Mouse (Mus musculus) liver, embryonic 11.5 days (tissue): Measurements from ENCODE around the gene Sdhb. TPM values are rescaled to one million over a fixed set of nuclear protein-coding genes. Genes with fewer than 3 reads are reported as not detected.

Experiments
- ATAC-seq: fragments of 200-750 bp; cut with Nextera tagmentation; replicated peaks from 2 replicates; pipeline ENCODE4 v1.8.0; 2017; ENCODE audit warnings: moderate number of reproducible peaks, mild to moderate bottlenecking, moderate TSS enrichment, moderate library complexity; ENCODE audit not compliant: low FRiP score
- DNase-seq: peaks from one replicate; pipeline ENCODE4 v3.0.0-alpha.2; 2017; ENCODE audit warnings: low spot score
- H3K27ac ChIP-seq: fragments of 300-500 bp; sonication (generic); 2 replicates; pipeline ENCODE4 v1.5.1; 2014; ENCODE audit warnings: mild to moderate bottlenecking, low read depth, low read length, control low read depth
- H3K27me3 ChIP-seq: fragments of 300-500 bp; sonication (generic); replicated peaks from 2 replicates; pipeline ENCODE4 v1.6.1; 2014; ENCODE audit warnings: low read length, mixed read lengths; ENCODE audit not compliant: control insufficient read depth, insufficient read depth
- H3K36me3 ChIP-seq: fragments of 300-500 bp; sonication (generic); 2 replicates; pipeline ENCODE4 v1.6.1; 2014; ENCODE audit warnings: mild to moderate bottlenecking, low read length, moderate library complexity, mixed read lengths; ENCODE audit not compliant: control insufficient read depth, insufficient read depth
- H3K4me1 ChIP-seq: fragments of 300-500 bp; sonication (generic); replicated peaks from 2 replicates; pipeline ENCODE4 v1.6.1; 2014; ENCODE audit warnings: low read length, mixed read lengths; ENCODE audit not compliant: control insufficient read depth, insufficient read depth
- H3K4me2 ChIP-seq: fragments of 300-500 bp; sonication (generic); 2 replicates; pipeline ENCODE4 v1.6.1; 2014; ENCODE audit warnings: mild to moderate bottlenecking, control low read depth, moderate library complexity
- H3K4me3 ChIP-seq: fragments of 300-500 bp; sonication (generic); 2 replicates; pipeline ENCODE4 v1.5.1; 2014; ENCODE audit warnings: low read depth, low read length, control low read depth
- H3K9ac ChIP-seq: fragments of 300-500 bp; sonication (generic); 2 replicates; pipeline ENCODE4 v1.6.1; 2014; ENCODE audit warnings: low read depth, low read length, control low read depth
- H3K9me3 ChIP-seq: fragments of 300-500 bp; sonication (generic); 2 replicates; pipeline ENCODE4 v1.6.1; 2016; ENCODE audit warnings: low read length, inconsistent platforms, mixed read lengths; ENCODE audit not compliant: control insufficient read depth
- WGBS: fragments of 180-500 bp; shearing (Covaris S2); extraction: QIAGEN DNeasy Blood & Tissue Kit; methylation state at CpG from one replicate; pipeline ENCODE4 v1.1.7; 2014; 5-methylcytosine and 5-hydroxymethylcytosine counted together
- polyA plus RNA-seq: library from polyadenylated mRNA; unstranded; fragments of >200 nt; fragmentation: Nextera tagmentation; extraction: Ambion mirVana; gene quantifications from 2 replicates; pipeline ENCODE4 v1.2.1, GENCODE M21; 2014

Gene Sdhb
- polyA plus RNA-seq, 1 experiment from 2014 or later, result 339 TPM

DNA sequence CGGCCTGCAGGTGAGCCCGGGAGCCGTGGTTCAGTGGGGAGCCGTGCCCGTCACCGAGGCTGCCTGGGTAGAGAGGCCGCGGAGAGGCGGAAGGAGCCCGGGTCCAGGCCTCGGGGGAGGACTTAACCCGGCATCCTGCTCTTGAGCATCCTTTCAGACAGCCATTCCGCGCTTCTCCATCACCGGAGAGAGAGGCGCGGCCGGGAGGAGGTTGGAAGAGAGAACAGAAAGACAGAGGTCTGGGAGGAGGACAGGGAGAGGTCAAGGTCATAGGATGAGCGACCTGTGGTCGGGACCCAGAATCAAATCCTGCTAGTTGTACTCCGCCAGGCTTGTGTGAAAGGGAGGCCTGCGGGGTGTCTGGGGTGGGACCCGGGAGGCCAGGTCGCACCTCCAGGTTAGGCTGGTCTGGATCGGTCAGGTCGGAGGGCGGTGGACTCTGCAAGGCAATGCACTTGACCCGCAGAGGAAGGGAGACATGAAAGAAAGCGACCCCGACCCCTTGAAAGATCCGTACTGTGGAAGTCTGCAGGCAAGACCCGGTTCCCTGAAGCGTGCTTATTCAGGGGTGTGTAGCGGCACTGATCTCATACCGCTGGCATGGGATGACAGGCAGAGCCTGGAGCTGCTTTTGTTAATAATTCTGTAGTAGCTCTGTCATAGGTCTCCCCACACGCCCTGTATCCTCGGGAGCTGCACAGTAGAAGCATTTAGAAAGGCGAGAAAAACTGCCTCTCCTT, 634 bp downstream of the Sdhb start:
- Histone ChIP-seq H3K9ac (peak overlapping the region; percentile 92), H3K4me2 (peak overlapping the region; percentile 70), H3K4me3 (peak overlapping the region; percentile 92), H3K27me3 (0 out of 2 replicates have a peak, but pooled peaks cover 4% of the 10 kb centered on the region), H3K27ac (peak overlapping the region; percentile 67; the same call in 1 of the 2 replicates), H3K9me3 (no peaks in the 10 kb centered on the region), H3K36me3 (peaks cover 2% of the 10 kb centered on the region; the same call in 1 of the 2 replicates), H3K4me1 (peaks cover 23% of the 10 kb centered on the region)
- WGBS, result 1% methylated on average over 38 of the region's 38 CpGs
- ATAC-seq (peak; percentile 10; the same call in 1 of the 2 replicates), DNase-seq (peak; percentile 59)

DNA sequence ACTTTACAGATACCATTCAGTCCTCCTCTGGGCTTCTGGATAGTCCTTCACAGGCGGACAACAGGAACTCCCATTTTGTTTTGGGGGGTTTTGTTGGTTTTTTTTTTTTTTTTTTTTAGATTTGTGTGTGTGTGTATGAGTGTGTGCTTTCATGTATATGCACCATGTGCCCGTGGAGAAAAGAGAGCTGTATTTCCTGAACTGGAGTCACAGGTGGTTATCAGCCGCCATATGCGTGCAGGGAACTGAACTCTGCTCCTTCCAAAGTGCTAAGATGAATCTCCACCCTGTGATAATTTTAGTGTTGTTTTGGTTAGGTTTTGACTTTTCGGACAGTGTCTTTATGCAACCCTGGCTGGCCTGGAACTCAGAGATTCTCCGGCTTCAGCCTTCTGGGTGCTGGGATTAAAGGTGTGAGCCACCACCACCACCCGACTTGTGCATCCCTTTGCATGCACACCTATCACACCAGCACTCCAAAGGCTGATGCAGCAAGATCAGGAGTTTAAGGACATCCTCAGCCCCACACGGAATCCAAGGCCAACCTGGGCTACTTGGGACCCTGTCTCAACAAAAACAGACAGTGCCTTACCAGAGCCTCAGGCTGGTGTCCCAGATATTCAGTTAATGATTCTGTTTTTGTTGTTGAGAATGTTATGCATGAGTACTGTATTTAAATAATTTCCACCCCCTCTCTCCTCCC, 1.4 kb downstream of the Sdhb start:
- ATAC-seq (no peak), DNase-seq (no peak)
- Histone ChIP-seq H3K4me2 (peak overlapping the region; percentile 70), H3K4me1 (peaks cover 23% of the 10 kb centered on the region), H3K9me3 (no peaks in the 10 kb centered on the region), H3K36me3 (peaks cover 2% of the 10 kb centered on the region; the same call in 1 of the 2 replicates), H3K9ac (peak overlapping the region; percentile 92), H3K27ac (0 out of 2 replicates have a peak overlapping the region, but pooled peaks have one; percentile 40), H3K4me3 (peak overlapping the region; percentile 92), H3K27me3 (no peaks in the 10 kb centered on the region)
- WGBS, result 53% methylated on average over 8 of the region's 8 CpGs

DNA sequence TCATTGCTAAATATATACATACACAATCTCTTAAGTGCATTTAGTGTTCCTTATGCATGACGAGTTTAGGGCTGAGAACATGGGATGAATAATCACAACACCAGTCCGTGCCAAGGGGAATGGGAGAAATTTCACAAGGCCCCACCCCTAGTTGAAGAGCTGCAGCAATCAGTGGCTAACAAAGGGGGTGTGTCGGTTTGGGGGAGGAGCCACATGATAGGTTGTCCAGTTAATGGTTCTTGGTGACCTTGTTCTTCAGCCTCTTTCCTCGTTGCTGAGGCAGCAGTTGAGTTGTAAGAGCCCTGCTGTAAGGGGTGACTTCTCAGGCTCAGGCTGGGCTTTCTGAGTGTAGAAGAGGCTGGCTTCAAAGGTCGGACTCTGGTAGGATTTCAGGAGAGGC, 1.9 kb downstream of the Sdhb start:
- Histone ChIP-seq H3K27me3 (no peaks in the 10 kb centered on the region), H3K27ac (no peak overlapping the region), H3K36me3 (peaks cover 2% of the 10 kb centered on the region; the same call in 1 of the 2 replicates), H3K9ac (no peak overlapping the region), H3K4me2 (peak overlapping the region; percentile 70), H3K4me1 (peaks cover 20% of the 10 kb centered on the region), H3K9me3 (no peaks in the 10 kb centered on the region), H3K4me3 (no peak overlapping the region)
- no peak for DNase-seq
- 36% methylated on average over 5 of the region's 5 CpGs for WGBS
- ATAC-seq, result no peak

GRCm38 (mm10) chr4:140963941-140964597, 3.1 kb downstream of the Sdhb start:
- WGBS, result 76% methylated on average over 9 of the region's 9 CpGs
- no peak overlapping the region for H3K27ac ChIP-seq
- H3K4me3 ChIP-seq, result no peak overlapping the region
- no peaks in the 10 kb centered on the region for H3K27me3 ChIP-seq
- H3K4me1 ChIP-seq, result peaks cover 20% of the 10 kb centered on the region
- no peaks in the 10 kb centered on the region for H3K9me3 ChIP-seq
- DNase-seq (no peak), ATAC-seq (no peak)
- no peak overlapping the region for H3K9ac ChIP-seq
- H3K4me2 ChIP-seq, result no peak overlapping the region
- H3K36me3 ChIP-seq, result peaks cover 2% of the 10 kb centered on the region; the same call in 1 of the 2 replicates

- Histone ChIP-seq H3K9ac (no peak overlapping the region), H3K4me1 (peaks cover 20% of the 10 kb centered on the region), H3K4me2 (no peak overlapping the region), H3K27ac (no peak overlapping the region), H3K4me3 (no peak overlapping the region), H3K27me3 (no peaks in the 10 kb centered on the region), H3K9me3 (no peaks in the 10 kb centered on the region), H3K36me3 (peaks cover 2% of the 10 kb centered on the region; the same call in 1 of the 2 replicates)
- ATAC-seq (no peak), DNase-seq (peak; percentile 62)
- WGBS, result 29% methylated on average over 7 of the region's 7 CpGs
These were observed 3.6 kb downstream of the Sdhb start for GRCm38 (mm10) chr4:140964620-140965019.

GRCm38 (mm10) chr4:140967386-140968159, 6.6 kb downstream of the Sdhb start:
- Histone ChIP-seq H3K4me2 (no peak overlapping the region), H3K4me1 (peaks cover 14% of the 10 kb centered on the region), H3K9ac (no peak overlapping the region), H3K27me3 (no peaks in the 10 kb centered on the region), H3K27ac (no peak overlapping the region), H3K9me3 (no peaks in the 10 kb centered on the region), H3K36me3 (peaks cover 16% of the 10 kb centered on the region; the same call in 1 of the 2 replicates), H3K4me3 (no peak overlapping the region)
- no peak for ATAC-seq
- WGBS, result 85% methylated on average over 11 of the region's 11 CpGs
- DNase-seq, result no peak

GRCm38 (mm10) chr4:140971691-140972090, 10.7 kb downstream of the Sdhb start:
- Histone ChIP-seq H3K27me3 (no peaks in the 10 kb centered on the region), H3K9me3 (no peaks in the 10 kb centered on the region), H3K9ac (no peak overlapping the region), H3K36me3 (peaks cover 48% of the 10 kb centered on the region), H3K27ac (no peak overlapping the region), H3K4me2 (no peak overlapping the region), H3K4me1 (no peaks in the 10 kb centered on the region), H3K4me3 (no peak overlapping the region)
- ATAC-seq (no peak), DNase-seq (no peak)
- WGBS, result 86% methylated on average over 13 of the region's 13 CpGs

- no peaks in the 10 kb centered on the region for H3K9me3 ChIP-seq
- no peak overlapping the region for H3K27ac ChIP-seq
- no peak for DNase-seq
- no peaks in the 10 kb centered on the region for H3K27me3 ChIP-seq
- no peak for ATAC-seq
- H3K9ac ChIP-seq, result no peak overlapping the region
- peaks cover 61% of the 10 kb centered on the region for H3K36me3 ChIP-seq
- 98% methylated on average over 6 of the region's 6 CpGs for WGBS
- H3K4me2 ChIP-seq, result no peak overlapping the region
- no peak overlapping the region for H3K4me3 ChIP-seq
- H3K4me1 ChIP-seq, result peaks cover 10% of the 10 kb centered on the region
These were observed 13.4 kb downstream of the Sdhb start for GRCm38 (mm10) chr4:140974408-140974807.
